Mouse (Mus musculus) bone marrow, adult 2 months (tissue): ENCODE measurements around the gene Slc25a33.

ENCODE experiments used
- CTCF ChIP-seq: fragments of 200-500 bp; IDR thresholded peaks from 2 replicates; pipeline ENCODE4 v1.5.1; 2011; ENCODE audit warnings: low read length, control low read depth; ENCODE audit not compliant: control insufficient read depth, insufficient read depth
- POLR2A ChIP-seq: fragments of 200-500 bp; IDR thresholded peaks from 2 replicates; pipeline ENCODE4 v1.6.1; 2011; ENCODE audit warnings: low read depth, mild to moderate bottlenecking, control low read depth, low read length, borderline replicate concordance; ENCODE audit not compliant: control insufficient read depth

GRCm38 (mm10) chr4:149774094-149774470 is at the start of gene Slc25a33:
- TF ChIP-seq POLR2A (peak; percentile 88; the same call in 1 of the 2 replicates), CTCF (no peak)
